Mouse (Mus musculus) neural tube, embryonic 11.5 days (tissue): Measurements from ENCODE around the gene Klhdc1. TPM values are rescaled to one million over a fixed set of nuclear protein-coding genes. Genes with fewer than 3 reads are reported as not detected.

Experiments used
- ATAC-seq: fragments of 200-750 bp; cut with Nextera tagmentation; 2 replicates; pipeline ENCODE4 v1.8.0; 2017; ENCODE audit warnings: moderate number of reproducible peaks, mild to moderate bottlenecking, moderate TSS enrichment, moderate library complexity; ENCODE audit not compliant: insufficient read depth, low FRiP score, low TSS enrichment
- DNase-seq: peaks from one replicate; pipeline ENCODE4 v3.0.0-alpha.2; 2015; ENCODE audit warnings: low spot score
- H3K27ac ChIP-seq: fragments of 300-500 bp; sonication (generic); 2 replicates; pipeline ENCODE4 v1.5.1; 2014; ENCODE audit warnings: low read depth, mild to moderate bottlenecking, low read length
- H3K27me3 ChIP-seq: fragments of 300-500 bp; sonication (generic); 2 replicates; pipeline ENCODE4 v1.6.1; 2014; ENCODE audit warnings: mild to moderate bottlenecking, low read length, mixed read lengths; ENCODE audit not compliant: control insufficient read depth, insufficient read depth
- H3K36me3 ChIP-seq: fragments of 300-500 bp; sonication (generic); 2 replicates; pipeline ENCODE4 v1.6.1; 2014; ENCODE audit warnings: mild to moderate bottlenecking, low read length, moderate library complexity, mixed read lengths; ENCODE audit not compliant: control insufficient read depth, insufficient read depth
- H3K4me1 ChIP-seq: fragments of 300-500 bp; sonication (generic); 2 replicates; pipeline ENCODE4 v1.6.1; 2014; ENCODE audit warnings: low read length, mixed read lengths; ENCODE audit not compliant: control insufficient read depth, insufficient read depth
- H3K4me2 ChIP-seq: fragments of 300-500 bp; sonication (generic); 2 replicates; pipeline ENCODE4 v1.6.1; 2014; ENCODE audit warnings: low read depth, mild to moderate bottlenecking, moderate library complexity
- H3K4me3 ChIP-seq: fragments of 300-500 bp; sonication (generic); 2 replicates; pipeline ENCODE4 v1.5.1; 2014; ENCODE audit warnings: low read depth, low read length
- H3K9ac ChIP-seq: fragments of 300-500 bp; sonication (generic); 2 replicates; pipeline ENCODE4 v1.6.1; 2014; ENCODE audit warnings: mild to moderate bottlenecking, low read length
- H3K9me3 ChIP-seq: fragments of 300-500 bp; sonication (generic); 2 replicates; pipeline ENCODE4 v1.6.1; 2016; ENCODE audit warnings: low read length; ENCODE audit not compliant: control insufficient read depth
- WGBS: fragments of 180-500 bp; shearing (Covaris S2); extraction: QIAGEN DNeasy Blood & Tissue Kit; methylation state at CpG from one replicate; pipeline ENCODE4 v1.1.7; 2014; 5-methylcytosine and 5-hydroxymethylcytosine counted together
- polyA plus RNA-seq: library from polyadenylated mRNA; unstranded; fragments of >200 nt; fragmentation: Nextera tagmentation; extraction: Ambion mirVana; gene quantifications from 2 replicates; pipeline ENCODE4 v1.2.1, GENCODE M21; 2014

Klhdc1 gene
- polyA plus RNA-seq, 1 experiment from 2014 or later = 1.7 TPM

GRCm38 (mm10) chr12:69216587-69216986 lies 24.4 kb upstream of the Klhdc1 start:
- no peak overlapping the region for H3K4me3 ChIP-seq
- no peak overlapping the region for H3K9ac ChIP-seq
- H3K27ac ChIP-seq = no peak overlapping the region
- no peaks in the 10 kb centered on the region for H3K27me3 ChIP-seq
- H3K4me1 ChIP-seq = no peaks in the 10 kb centered on the region
- no peak for DNase-seq
- 97% methylated on average over 7 of the region's 7 CpGs for WGBS
- ATAC-seq = no peak
- H3K4me2 ChIP-seq = no peak overlapping the region
- H3K9me3 ChIP-seq = no peaks in the 10 kb centered on the region
- peaks cover 7% of the 10 kb centered on the region for H3K36me3 ChIP-seq

DNA sequence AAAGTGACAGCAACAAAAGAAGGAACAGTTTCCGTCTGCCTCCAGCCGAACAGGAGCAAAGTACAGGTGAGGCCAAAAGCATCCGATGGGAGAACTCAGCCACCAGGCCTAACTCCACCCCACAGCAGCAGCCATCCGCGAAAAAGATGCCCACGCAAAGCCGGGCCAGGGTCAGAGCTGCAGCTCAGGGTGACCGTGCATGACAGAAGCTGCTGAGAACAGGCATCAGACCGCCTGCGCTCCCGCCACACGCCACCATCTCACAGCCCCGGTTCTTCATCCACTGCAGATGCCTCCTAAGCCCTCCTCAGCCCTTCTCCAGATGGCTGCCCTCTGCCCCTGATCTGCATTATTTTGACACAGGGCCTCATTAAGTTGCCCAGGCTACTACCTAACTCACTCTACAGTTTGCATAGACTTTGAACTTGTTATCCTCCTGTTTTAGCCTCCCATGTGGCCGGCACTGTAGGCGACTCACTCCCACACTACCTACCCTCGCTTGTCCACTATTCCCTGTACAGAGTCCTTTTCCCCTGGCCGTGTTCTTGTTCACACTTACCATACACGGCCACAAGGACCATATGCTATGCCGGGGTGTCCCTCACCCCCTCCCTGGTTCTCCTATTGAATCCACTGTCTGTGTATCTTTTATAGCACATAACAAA lies 20.2 kb upstream of the Klhdc1 start:
- H3K4me2 ChIP-seq = no peak overlapping the region
- no peak overlapping the region for H3K27ac ChIP-seq
- 92% methylated on average over 19 of the region's 19 CpGs for WGBS
- DNase-seq = no peak
- no peak overlapping the region for H3K9ac ChIP-seq
- no peak for ATAC-seq
- H3K4me3 ChIP-seq = no peak overlapping the region
- peaks cover 2% of the 10 kb centered on the region; the same call in 1 of the 2 replicates for H3K36me3 ChIP-seq
- no peaks in the 10 kb centered on the region for H3K9me3 ChIP-seq
- H3K4me1 ChIP-seq = no peaks in the 10 kb centered on the region
- no peaks in the 10 kb centered on the region for H3K27me3 ChIP-seq

DNA sequence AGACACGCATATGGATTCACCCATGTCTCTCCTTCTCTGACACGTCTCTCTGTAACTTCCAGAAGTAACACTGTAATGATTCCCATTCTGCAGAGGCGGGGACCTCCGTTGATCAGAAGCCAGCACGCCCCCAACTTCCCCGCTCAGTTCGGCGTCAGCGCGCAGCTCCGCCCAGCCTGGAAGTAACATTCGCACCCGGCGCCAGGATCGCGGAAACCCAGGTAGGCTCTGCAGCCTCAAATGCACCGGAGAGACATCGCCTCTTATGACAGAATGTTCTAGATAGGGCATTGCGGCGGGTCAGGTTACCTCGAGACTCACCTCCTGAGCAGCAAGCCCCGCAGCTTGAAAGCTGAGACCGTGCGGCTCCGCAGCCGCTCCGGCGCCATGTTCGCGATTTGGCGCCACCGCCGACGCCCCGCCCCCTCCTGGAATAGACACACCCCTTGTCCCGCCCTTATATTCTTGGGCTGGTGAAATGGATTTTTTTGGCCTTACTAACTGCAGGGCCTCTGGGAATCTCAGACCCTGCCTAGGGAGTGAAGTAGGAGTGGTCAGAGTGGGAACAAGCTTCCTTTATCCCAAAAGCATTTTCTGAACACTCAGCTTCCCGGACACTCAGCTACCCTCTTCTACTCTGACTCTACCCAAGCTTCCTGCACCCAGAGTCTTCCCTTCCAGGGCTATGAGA lies 13.1 kb upstream of the Klhdc1 start, which contains the start of gene Pole2:
Pole2 (minus strand) TSS at position 420 of the 691 bp plus-strand sequence.
- H3K9me3 ChIP-seq = no peaks in the 10 kb centered on the region
- peak within 1 kb of the TSS; percentile 61 for H3K4me3 ChIP-seq
- peak within 1 kb of the TSS; percentile 51 for H3K4me2 ChIP-seq
- H3K4me1 ChIP-seq = peaks cover 5% of the 10 kb centered on the region; the same call in 1 of the 2 replicates
- DNase-seq = peak; percentile 89
- peak; percentile 95 for ATAC-seq
- no peaks in the 10 kb centered on the region for H3K27me3 ChIP-seq
- no peaks in the 10 kb centered on the region for H3K36me3 ChIP-seq
- WGBS = 1% methylated on average over 36 of the region's 37 CpGs
- 0 out of 2 replicates have a peak within 1 kb of the TSS, but pooled peaks have one; percentile 53 for H3K27ac ChIP-seq
- H3K9ac ChIP-seq = peak within 1 kb of the TSS; percentile 66

DNA sequence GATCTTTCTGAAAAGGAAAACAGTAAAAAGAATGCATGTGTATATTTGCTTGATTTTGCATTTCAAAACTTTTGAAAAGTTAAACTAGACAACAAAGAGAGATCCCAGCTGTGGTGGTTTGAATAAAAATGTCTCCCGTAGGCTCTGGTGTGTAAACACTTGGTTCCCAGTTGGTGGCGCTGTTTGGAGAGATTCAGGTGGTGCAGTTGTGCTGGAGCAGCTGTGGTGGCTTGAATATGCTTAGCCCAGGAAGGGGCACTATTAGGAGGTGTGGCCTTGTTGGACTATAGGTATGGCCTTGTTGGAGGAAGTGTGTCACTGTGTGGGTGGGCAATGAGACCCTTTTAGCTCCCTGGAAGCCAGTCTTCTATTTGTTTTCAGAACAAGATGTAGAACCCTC lies 11.7 kb upstream of the Klhdc1 start:
- no peak for ATAC-seq
- no peak overlapping the region for H3K27ac ChIP-seq
- H3K4me3 ChIP-seq = no peak overlapping the region
- no peaks in the 10 kb centered on the region for H3K9me3 ChIP-seq
- H3K9ac ChIP-seq = no peak overlapping the region
- H3K4me1 ChIP-seq = peaks cover 5% of the 10 kb centered on the region; the same call in 1 of the 2 replicates
- WGBS = 82% methylated on average over 2 of the region's 2 CpGs
- H3K4me2 ChIP-seq = no peak overlapping the region
- H3K36me3 ChIP-seq = no peaks in the 10 kb centered on the region
- H3K27me3 ChIP-seq = no peaks in the 10 kb centered on the region
- DNase-seq = no peak

DNA sequence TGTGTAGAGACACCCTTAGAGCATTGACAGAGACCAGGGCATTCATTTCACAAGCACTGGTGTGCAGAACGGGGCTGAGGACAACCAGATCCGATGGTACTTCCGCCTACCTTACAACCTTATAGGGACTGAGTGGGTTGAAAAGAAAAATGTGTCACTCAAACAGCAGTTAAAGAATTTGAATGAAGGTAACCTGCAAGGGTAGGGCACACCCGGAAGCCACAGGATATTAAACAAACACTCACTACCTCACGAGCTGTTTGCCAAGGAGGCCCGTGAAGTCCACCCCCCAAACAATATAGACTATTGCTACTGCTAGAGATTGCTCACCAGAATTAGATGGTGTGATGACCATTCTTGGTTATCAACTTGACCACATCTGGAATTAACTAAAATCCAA lies 5.2 kb upstream of the Klhdc1 start:
- Histone ChIP-seq H3K4me2 (no peak overlapping the region), H3K9me3 (no peaks in the 10 kb centered on the region), H3K4me1 (no peaks in the 10 kb centered on the region), H3K36me3 (no peaks in the 10 kb centered on the region), H3K9ac (no peak overlapping the region), H3K4me3 (no peak overlapping the region), H3K27ac (no peak overlapping the region), H3K27me3 (no peaks in the 10 kb centered on the region)
- DNase-seq = no peak
- WGBS = 93% methylated on average over 6 of the region's 6 CpGs
- no peak for ATAC-seq

- Histone ChIP-seq H3K4me2 (no peak overlapping the region), H3K36me3 (no peaks in the 10 kb centered on the region), H3K9me3 (no peaks in the 10 kb centered on the region), H3K4me1 (peaks cover 3% of the 10 kb centered on the region; the same call in 1 of the 2 replicates), H3K27me3 (no peaks in the 10 kb centered on the region), H3K9ac (no peak overlapping the region), H3K27ac (no peak overlapping the region), H3K4me3 (no peak overlapping the region)
- DNase-seq (no peak), ATAC-seq (no peak)
- 49% methylated on average over 3 of the region's 3 CpGs for WGBS
Observed at GRCm38 (mm10) chr12:69238284-69238683, 2.7 kb upstream of the Klhdc1 start.

GRCm38 (mm10) chr12:69241405-69241770 lies 412 bp downstream of the Klhdc1 start:
- WGBS = 0% methylated on average over 3 of the region's 3 CpGs
- peak overlapping the region; percentile 68 for H3K4me3 ChIP-seq
- DNase-seq = no peak
- peak overlapping the region; percentile 68 for H3K27ac ChIP-seq
- ATAC-seq = no peak
- H3K27me3 ChIP-seq = no peaks in the 10 kb centered on the region
- H3K9ac ChIP-seq = peak overlapping the region; percentile 92
- H3K9me3 ChIP-seq = no peaks in the 10 kb centered on the region
- H3K36me3 ChIP-seq = no peaks in the 10 kb centered on the region
- H3K4me1 ChIP-seq = peaks cover 3% of the 10 kb centered on the region; the same call in 1 of the 2 replicates
- peak overlapping the region; percentile 62 for H3K4me2 ChIP-seq

- ATAC-seq (peak; percentile 92), DNase-seq (peak; percentile 82)
- H3K27me3 ChIP-seq = no peaks in the 10 kb centered on the region
- H3K4me1 ChIP-seq = peaks cover 3% of the 10 kb centered on the region; the same call in 1 of the 2 replicates
- H3K9ac ChIP-seq = peak overlapping the region; percentile 92
- no peaks in the 10 kb centered on the region for H3K36me3 ChIP-seq
- H3K4me3 ChIP-seq = peak overlapping the region; percentile 68
- peak overlapping the region; percentile 62 for H3K4me2 ChIP-seq
- under 1% methylated on average over 54 of the region's 64 CpGs for WGBS
- H3K27ac ChIP-seq = peak overlapping the region; percentile 68
- no peaks in the 10 kb centered on the region for H3K9me3 ChIP-seq
Observed at GRCm38 (mm10) chr12:69241771-69242431, 925 bp downstream of the Klhdc1 start.
